Mouse (Mus musculus) neural tube, embryonic 15.5 days (tissue): ENCODE data around the gene Chchd3. TPM values are rescaled to one million over a fixed set of nuclear protein-coding genes. Genes with fewer than 3 reads are reported as not detected.

Experiments used
- ATAC-seq: fragments of 200-750 bp; cut with Nextera tagmentation; 2 replicates; pipeline ENCODE4 v1.8.0; 2017; ENCODE audit warnings: mild to moderate bottlenecking, moderate TSS enrichment, moderate library complexity; ENCODE audit not compliant: low FRiP score
- H3K27ac ChIP-seq: fragments of 300-500 bp; sonication (generic); replicated peaks from 2 replicates; pipeline ENCODE4 v1.5.1; 2015; ENCODE audit warnings: mild to moderate bottlenecking, inconsistent platforms
- H3K27me3 ChIP-seq: fragments of 300-500 bp; sonication (generic); replicated peaks from 2 replicates; pipeline ENCODE4 v1.6.1; 2015; ENCODE audit warnings: inconsistent platforms
- H3K36me3 ChIP-seq: fragments of 300-500 bp; sonication (generic); 2 replicates; pipeline ENCODE4 v1.6.1; 2015; ENCODE audit warnings: inconsistent platforms
- H3K4me1 ChIP-seq: fragments of 300-500 bp; sonication (generic); 2 replicates; pipeline ENCODE4 v1.6.1; 2015; ENCODE audit warnings: inconsistent platforms
- H3K4me2 ChIP-seq: fragments of 300-500 bp; sonication (generic); 2 replicates; pipeline ENCODE4 v1.6.1; 2015; ENCODE audit warnings: inconsistent platforms, mild to moderate bottlenecking, moderate library complexity
- H3K4me3 ChIP-seq: fragments of 300-500 bp; sonication (generic); replicated peaks from 2 replicates; pipeline ENCODE4 v1.5.1; 2015; ENCODE audit warnings: mild to moderate bottlenecking, inconsistent platforms
- H3K9ac ChIP-seq: fragments of 300-500 bp; sonication (generic); replicated peaks from 2 replicates; pipeline ENCODE4 v1.6.1; 2015; ENCODE audit warnings: mild to moderate bottlenecking, inconsistent platforms
- H3K9me3 ChIP-seq: fragments of 300-500 bp; sonication (generic); replicated peaks from 2 replicates; pipeline ENCODE4 v1.6.1; 2016; ENCODE audit warnings: inconsistent platforms
- WGBS: fragments of 180-500 bp; shearing (Covaris S2); methylation state at CpG from one replicate; pipeline ENCODE4 v1.1.7; 2015; ENCODE audit warnings: mixed read lengths; 5-methylcytosine and 5-hydroxymethylcytosine counted together
- polyA plus RNA-seq: library from polyadenylated mRNA; unstranded; fragments of >200 nt; fragmentation: Nextera tagmentation; extraction: Ambion mirVana; gene quantifications from 2 replicates; pipeline ENCODE4 v1.2.1, GENCODE M21; 2015

Gene Chchd3
- polyA plus RNA-seq, 1 experiment from 2014 or later = 104 TPM

GRCm38 (mm10) chr6:32931106-32931770 lies 128.8 kb downstream of the Chchd3 start:
- Histone ChIP-seq H3K9me3 (no peaks in the 10 kb centered on the region), H3K4me3 (no peak overlapping the region), H3K27me3 (no peaks in the 10 kb centered on the region), H3K9ac (no peak overlapping the region), H3K36me3 (no peaks in the 10 kb centered on the region), H3K4me1 (peaks cover 10% of the 10 kb centered on the region), H3K27ac (no peak overlapping the region), H3K4me2 (no peak overlapping the region)
- no peak for ATAC-seq
- WGBS = 15% methylated on average over 11 of the region's 11 CpGs

- WGBS = 70% methylated on average over 1 of the region's 1 CpGs
- Histone ChIP-seq H3K9ac (no peak overlapping the region), H3K36me3 (no peaks in the 10 kb centered on the region), H3K4me2 (no peak overlapping the region), H3K27ac (no peak overlapping the region), H3K4me1 (peaks cover 3% of the 10 kb centered on the region; the same call in 1 of the 2 replicates), H3K27me3 (no peaks in the 10 kb centered on the region), H3K9me3 (no peaks in the 10 kb centered on the region), H3K4me3 (no peak overlapping the region)
- no peak for ATAC-seq
Observed at GRCm38 (mm10) chr6:32922391-32922790, 137.7 kb downstream of the Chchd3 start.

GRCm38 (mm10) chr6:32920091-32920490 lies 140.0 kb downstream of the Chchd3 start:
- Histone ChIP-seq H3K27ac (no peak overlapping the region), H3K4me3 (no peak overlapping the region), H3K4me1 (peaks cover 3% of the 10 kb centered on the region; the same call in 1 of the 2 replicates), H3K9me3 (no peaks in the 10 kb centered on the region), H3K27me3 (no peaks in the 10 kb centered on the region), H3K4me2 (no peak overlapping the region), H3K9ac (no peak overlapping the region), H3K36me3 (no peaks in the 10 kb centered on the region)
- 62% methylated on average over 2 of the region's 2 CpGs for WGBS
- ATAC-seq = no peak

- no peak for ATAC-seq
- no peak overlapping the region for H3K4me3 ChIP-seq
- no peaks in the 10 kb centered on the region for H3K9me3 ChIP-seq
- WGBS = 98% methylated on average over 2 of the region's 2 CpGs
- no peak overlapping the region for H3K27ac ChIP-seq
- H3K4me1 ChIP-seq = no peaks in the 10 kb centered on the region
- H3K9ac ChIP-seq = no peak overlapping the region
- H3K27me3 ChIP-seq = no peaks in the 10 kb centered on the region
- no peaks in the 10 kb centered on the region for H3K36me3 ChIP-seq
- H3K4me2 ChIP-seq = no peak overlapping the region
Observed at GRCm38 (mm10) chr6:32910692-32911091, 149.4 kb downstream of the Chchd3 start.

- ATAC-seq = no peak
- H3K9me3 ChIP-seq = no peaks in the 10 kb centered on the region
- no peak overlapping the region for H3K9ac ChIP-seq
- H3K4me3 ChIP-seq = no peak overlapping the region
- peaks cover 5% of the 10 kb centered on the region; the same call in 1 of the 2 replicates for H3K4me1 ChIP-seq
- WGBS = 84% methylated on average over 4 of the region's 4 CpGs
- no peak overlapping the region for H3K4me2 ChIP-seq
- no peaks in the 10 kb centered on the region for H3K27me3 ChIP-seq
- no peaks in the 10 kb centered on the region for H3K36me3 ChIP-seq
- H3K27ac ChIP-seq = no peak overlapping the region
Observed at GRCm38 (mm10) chr6:32899061-32899460, 161.0 kb downstream of the Chchd3 start.

- H3K4me2 ChIP-seq = no peak overlapping the region
- H3K9ac ChIP-seq = no peak overlapping the region
- H3K9me3 ChIP-seq = no peaks in the 10 kb centered on the region
- H3K4me3 ChIP-seq = no peak overlapping the region
- no peaks in the 10 kb centered on the region for H3K36me3 ChIP-seq
- no peak for ATAC-seq
- H3K27me3 ChIP-seq = no peaks in the 10 kb centered on the region
- H3K27ac ChIP-seq = no peak overlapping the region
- H3K4me1 ChIP-seq = no peaks in the 10 kb centered on the region
- WGBS = 61% methylated on average over 2 of the region's 2 CpGs
Observed at GRCm38 (mm10) chr6:32894100-32894499, 166.0 kb downstream of the Chchd3 start.

GRCm38 (mm10) chr6:32890726-32891125 lies 169.3 kb downstream of the Chchd3 start:
- Histone ChIP-seq H3K4me1 (no peaks in the 10 kb centered on the region), H3K9me3 (no peaks in the 10 kb centered on the region), H3K27me3 (no peaks in the 10 kb centered on the region), H3K36me3 (no peaks in the 10 kb centered on the region), H3K4me3 (no peak overlapping the region), H3K27ac (no peak overlapping the region), H3K9ac (no peak overlapping the region), H3K4me2 (no peak overlapping the region)
- no peak for ATAC-seq
- 93% methylated on average over 4 of the region's 4 CpGs for WGBS

- WGBS = 60% methylated on average over 4 of the region's 4 CpGs
- no peak for ATAC-seq
Observed at GRCm38 (mm10) chr6:32888894-32889529, 171.0 kb downstream of the Chchd3 start.

GRCm38 (mm10) chr6:32878586-32878985 lies 181.5 kb downstream of the Chchd3 start:
- WGBS = 90% methylated on average over 5 of the region's 5 CpGs
- Histone ChIP-seq H3K4me1 (peaks cover 13% of the 10 kb centered on the region), H3K27me3 (no peaks in the 10 kb centered on the region), H3K9me3 (no peaks in the 10 kb centered on the region), H3K4me2 (no peak overlapping the region), H3K36me3 (no peaks in the 10 kb centered on the region), H3K4me3 (no peak overlapping the region), H3K27ac (no peak overlapping the region), H3K9ac (no peak overlapping the region)
- ATAC-seq = no peak

More at GRCm38 (mm10) chr6:32888894-32889529, 171.0 kb downstream of the Chchd3 start:
- no peak overlapping the region for H3K27ac ChIP-seq
- no peaks in the 10 kb centered on the region for H3K4me1 ChIP-seq
- no peak overlapping the region for H3K4me3 ChIP-seq
- no peak overlapping the region for H3K4me2 ChIP-seq
- H3K9me3 ChIP-seq = no peaks in the 10 kb centered on the region
- no peak overlapping the region for H3K9ac ChIP-seq
- H3K27me3 ChIP-seq = no peaks in the 10 kb centered on the region
- H3K36me3 ChIP-seq = no peaks in the 10 kb centered on the region

- 36% methylated on average over 3 of the region's 3 CpGs for WGBS
- H3K36me3 ChIP-seq = no peaks in the 10 kb centered on the region
- no peak overlapping the region for H3K9ac ChIP-seq
- no peak overlapping the region for H3K4me3 ChIP-seq
- peaks cover 13% of the 10 kb centered on the region for H3K4me1 ChIP-seq
- no peak overlapping the region for H3K4me2 ChIP-seq
- H3K9me3 ChIP-seq = no peaks in the 10 kb centered on the region
- no peaks in the 10 kb centered on the region for H3K27me3 ChIP-seq
- ATAC-seq = no peak
- peak overlapping the region; percentile 34; the same call in 1 of the 2 replicates for H3K27ac ChIP-seq
Observed at GRCm38 (mm10) chr6:32874176-32874575, 185.9 kb downstream of the Chchd3 start.

GRCm38 (mm10) chr6:32872805-32873204 lies 187.3 kb downstream of the Chchd3 start:
- Histone ChIP-seq H3K27me3 (no peaks in the 10 kb centered on the region), H3K4me3 (no peak overlapping the region), H3K36me3 (no peaks in the 10 kb centered on the region), H3K9me3 (no peaks in the 10 kb centered on the region), H3K4me2 (no peak overlapping the region), H3K27ac (no peak overlapping the region), H3K9ac (no peak overlapping the region), H3K4me1 (peaks cover 13% of the 10 kb centered on the region)
- no peak for ATAC-seq
- WGBS = 88% methylated on average over 2 of the region's 2 CpGs

GRCm38 (mm10) chr6:32850960-32851359 lies 209.1 kb downstream of the Chchd3 start:
- no peaks in the 10 kb centered on the region for H3K4me1 ChIP-seq
- no peak for ATAC-seq
- no peaks in the 10 kb centered on the region for H3K9me3 ChIP-seq
- no peak overlapping the region for H3K4me3 ChIP-seq
- H3K4me2 ChIP-seq = no peak overlapping the region
- H3K9ac ChIP-seq = no peak overlapping the region
- no peaks in the 10 kb centered on the region for H3K27me3 ChIP-seq
- WGBS = 94% methylated on average over 4 of the region's 4 CpGs
- H3K36me3 ChIP-seq = no peaks in the 10 kb centered on the region
- H3K27ac ChIP-seq = no peak overlapping the region
